Mouse (Mus musculus) ES-E14 (cell line): ENCODE results near the gene Anxa9.

Source experiments
- CHD2 ChIP-seq: IDR thresholded peaks from 2 replicates; pipeline ENCODE4 v1.6.1; 2014; ENCODE audit warnings: mild to moderate bottlenecking, low read depth, low read length, inconsistent platforms
- HCFC1 ChIP-seq: IDR thresholded peaks from 2 replicates; pipeline ENCODE4 v1.6.1; 2012; ENCODE audit warnings: low read length, inconsistent platforms, borderline replicate concordance; ENCODE audit not compliant: insufficient read depth
- MAFK ChIP-seq: IDR thresholded peaks from 2 replicates; pipeline ENCODE4 v1.6.1; 2014; ENCODE audit warnings: mild to moderate bottlenecking, low read depth, low read length, inconsistent platforms; ENCODE audit not compliant: insufficient read depth
- ZC3H11A ChIP-seq: IDR thresholded peaks from 2 replicates; pipeline ENCODE4 v1.6.1; 2012; ENCODE audit warnings: low read depth, mild to moderate bottlenecking, inconsistent platforms, low read length, borderline replicate concordance
- ZNF384 ChIP-seq: IDR thresholded peaks from 2 replicates; pipeline ENCODE4 v1.6.1; 2012; ENCODE audit warnings: low read depth, low read length, inconsistent platforms

DNA sequence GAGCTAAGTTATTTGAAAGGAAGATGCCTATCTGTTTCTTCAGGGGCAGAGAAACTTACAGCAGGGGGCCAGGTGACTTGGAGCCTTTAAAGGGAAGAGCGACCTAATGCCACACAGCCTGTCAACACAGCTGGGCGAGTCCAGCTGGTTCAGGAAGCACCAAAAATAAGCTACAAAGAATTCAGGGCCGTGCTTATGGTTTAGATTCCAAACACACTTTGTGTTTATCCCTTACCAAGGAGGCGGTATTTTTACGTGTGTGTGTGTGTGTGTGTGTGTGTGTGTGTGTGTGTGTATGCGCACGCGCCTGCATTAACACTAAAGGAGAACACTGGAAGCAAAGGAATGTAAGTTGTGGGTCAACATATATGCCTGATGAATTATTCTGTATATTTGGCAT lies 26.2 kb downstream of the Anxa9 start:
- TF ChIP-seq HCFC1 (no peak), ZC3H11A (no peak), MAFK (no peak), CHD2 (no peak), ZNF384 (no peak)
